Mouse (Mus musculus) intestine, embryonic 15.5 days (tissue): Measurements from ENCODE around the gene Ndc80. TPM values are rescaled to one million over a fixed set of nuclear protein-coding genes. Genes with fewer than 3 reads are reported as not detected.
A peak's percentile ranks its signal among the peaks of the same experiment; 100 is the strongest.
"Not testable (repeated sequence)": the region's sequence is repeated elsewhere in the genome, so short reads cannot be mapped to it uniquely, and the experiment has no call there.

Experiments
- ATAC-seq: fragments of 200-750 bp; cut with Nextera tagmentation; 2 replicates; pipeline ENCODE4 v1.8.0; 2017; ENCODE audit warnings: moderate TSS enrichment, moderate library complexity
- H3K27ac ChIP-seq: fragments of 300-500 bp; sonication (generic); 2 replicates; pipeline ENCODE4 v1.5.1; 2015; ENCODE audit warnings: mild to moderate bottlenecking, inconsistent platforms
- H3K27me3 ChIP-seq: fragments of 300-500 bp; sonication (generic); replicated peaks from 2 replicates; pipeline ENCODE4 v1.6.1; 2015; ENCODE audit warnings: inconsistent platforms
- H3K36me3 ChIP-seq: fragments of 300-500 bp; sonication (generic); 2 replicates; pipeline ENCODE4 v1.6.1; 2015; ENCODE audit warnings: inconsistent platforms
- H3K4me1 ChIP-seq: fragments of 300-500 bp; sonication (generic); replicated peaks from 2 replicates; pipeline ENCODE4 v1.6.1; 2015; ENCODE audit warnings: inconsistent platforms
- H3K4me2 ChIP-seq: fragments of 300-500 bp; sonication (generic); replicated peaks from 2 replicates; pipeline ENCODE4 v1.6.1; 2015; ENCODE audit warnings: mild to moderate bottlenecking, inconsistent platforms
- H3K4me3 ChIP-seq: fragments of 300-500 bp; sonication (generic); replicated peaks from 2 replicates; pipeline ENCODE4 v1.5.1; 2015; ENCODE audit warnings: inconsistent platforms
- H3K9ac ChIP-seq: fragments of 300-500 bp; sonication (generic); 2 replicates; pipeline ENCODE4 v1.6.1; 2015; ENCODE audit warnings: inconsistent platforms
- H3K9me3 ChIP-seq: fragments of 300-500 bp; sonication (generic); 2 replicates; pipeline ENCODE4 v1.6.1; 2016; ENCODE audit warnings: inconsistent platforms
- WGBS: fragments of 180-500 bp; shearing (Covaris S2); methylation state at CpG from one replicate; pipeline ENCODE4 v1.1.7; 2015; 5-methylcytosine and 5-hydroxymethylcytosine counted together
- polyA plus RNA-seq: library from polyadenylated mRNA; unstranded; fragments of >200 nt; fragmentation: Nextera tagmentation; extraction: Ambion mirVana; gene quantifications from 2 replicates; pipeline ENCODE4 v1.2.1, GENCODE M21; 2015

Gene Ndc80
- polyA plus RNA-seq, 1 experiment from 2014 or later = 40.5 TPM

GRCm38 (mm10) chr17:71475705-71476089, 51.0 kb downstream of the Ndc80 start:
- H3K4me2 ChIP-seq = peak overlapping the region; percentile 67
- under 1% methylated on average over 29 of the region's 31 CpGs for WGBS
- no peaks in the 10 kb centered on the region; the same call in 1 of the 2 replicates for H3K4me1 ChIP-seq
- peak overlapping the region; percentile 91 for H3K9ac ChIP-seq
- no peaks in the 10 kb centered on the region for H3K9me3 ChIP-seq
- no peaks in the 10 kb centered on the region for H3K27me3 ChIP-seq
- H3K36me3 ChIP-seq = no peaks in the 10 kb centered on the region
- peak overlapping the region; percentile 93 for H3K4me3 ChIP-seq
- no peak for ATAC-seq
- peak overlapping the region; percentile 99 for H3K27ac ChIP-seq

GRCm38 (mm10) chr17:71474762-71475704, 51.6 kb downstream of the Ndc80 start, which contains the start of gene Smchd1:
Gene Smchd1, minus strand, starts transcription at chr17:71475343.
- peak within 1 kb of the TSS; percentile 99 for H3K27ac ChIP-seq
- ATAC-seq = peak; percentile 97
- H3K9me3 ChIP-seq = no peaks in the 10 kb centered on the region
- H3K27me3 ChIP-seq = no peaks in the 10 kb centered on the region
- under 1% methylated on average over 96 of the region's 109 CpGs for WGBS
- H3K4me3 ChIP-seq = peak within 1 kb of the TSS; percentile 93
- no peaks in the 10 kb centered on the region; the same call in 1 of the 2 replicates for H3K4me1 ChIP-seq
- no peaks in the 10 kb centered on the region for H3K36me3 ChIP-seq
- peak within 1 kb of the TSS; percentile 67 for H3K4me2 ChIP-seq
- peak within 1 kb of the TSS; percentile 91 for H3K9ac ChIP-seq

DNA sequence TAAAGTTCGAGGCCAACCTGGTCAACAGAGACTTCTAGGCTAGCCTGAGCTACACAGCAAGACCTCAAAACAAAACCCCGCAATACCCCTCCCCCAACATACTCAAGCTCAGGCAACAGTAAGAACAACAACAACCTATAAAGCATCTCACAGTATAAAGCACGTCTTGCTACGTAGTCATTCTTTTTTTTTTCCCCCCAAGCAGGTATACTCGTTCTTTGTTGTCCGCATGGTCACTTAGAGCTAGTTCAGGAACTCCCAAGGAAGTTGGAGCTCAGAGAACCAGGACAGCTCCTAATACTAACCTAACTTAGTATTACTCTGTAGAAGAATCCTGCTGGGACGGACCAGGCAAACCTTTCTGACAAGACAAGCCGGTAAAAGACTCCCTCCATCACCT, 52.5 kb downstream of the Ndc80 start:
- H3K9ac ChIP-seq = peak overlapping the region; percentile 91
- no peak for ATAC-seq
- peak overlapping the region; percentile 93 for H3K4me3 ChIP-seq
- no peaks in the 10 kb centered on the region for H3K9me3 ChIP-seq
- H3K4me2 ChIP-seq = peak overlapping the region; percentile 67
- H3K27me3 ChIP-seq = no peaks in the 10 kb centered on the region
- WGBS = 14% methylated on average over 8 of the region's 8 CpGs
- no peak overlapping the region; the same call in 1 of the 2 replicates for H3K27ac ChIP-seq
- no peaks in the 10 kb centered on the region for H3K36me3 ChIP-seq
- H3K4me1 ChIP-seq = no peaks in the 10 kb centered on the region; the same call in 1 of the 2 replicates

GRCm38 (mm10) chr17:71471261-71471660, 55.4 kb downstream of the Ndc80 start:
- Histone ChIP-seq H3K36me3 (no peaks in the 10 kb centered on the region), H3K4me1 (no peaks in the 10 kb centered on the region; the same call in 1 of the 2 replicates), H3K27me3 (no peaks in the 10 kb centered on the region), H3K9ac (no peak overlapping the region), H3K9me3 (no peaks in the 10 kb centered on the region), H3K4me2 (no peak overlapping the region), H3K4me3 (no peak overlapping the region), H3K27ac (no peak overlapping the region)
- 51% methylated on average over 2 of the region's 2 CpGs for WGBS
- ATAC-seq = no peak

DNA sequence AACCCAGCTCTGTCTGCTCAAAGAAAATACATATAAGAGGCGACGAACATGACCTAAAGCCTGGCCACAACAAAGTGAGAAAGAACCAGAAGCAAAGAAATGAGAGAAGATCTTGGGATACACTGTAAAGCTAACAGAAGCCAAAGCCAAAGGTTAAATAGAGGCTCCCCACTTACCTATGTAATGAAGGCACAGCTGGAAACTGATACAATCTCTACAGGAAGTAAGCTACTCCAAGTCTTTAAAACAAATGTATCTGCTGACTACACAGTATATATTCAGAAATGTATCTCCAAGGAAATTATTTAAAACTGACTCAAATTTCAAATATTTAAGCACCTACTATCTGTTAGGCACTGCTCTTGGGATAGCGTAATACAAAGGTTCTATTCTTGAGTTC, 66.3 kb downstream of the Ndc80 start:
- H3K9me3 ChIP-seq = no peaks in the 10 kb centered on the region
- no peak for ATAC-seq
- H3K4me3 ChIP-seq = no peak overlapping the region
- H3K4me1 ChIP-seq = no peaks in the 10 kb centered on the region
- peaks cover 7% of the 10 kb centered on the region; the same call in 1 of the 2 replicates for H3K36me3 ChIP-seq
- WGBS = 89% methylated on average over 3 of the region's 3 CpGs
- no peak overlapping the region for H3K9ac ChIP-seq
- H3K27ac ChIP-seq = no peak overlapping the region
- H3K4me2 ChIP-seq = no peak overlapping the region
- H3K27me3 ChIP-seq = no peaks in the 10 kb centered on the region

DNA sequence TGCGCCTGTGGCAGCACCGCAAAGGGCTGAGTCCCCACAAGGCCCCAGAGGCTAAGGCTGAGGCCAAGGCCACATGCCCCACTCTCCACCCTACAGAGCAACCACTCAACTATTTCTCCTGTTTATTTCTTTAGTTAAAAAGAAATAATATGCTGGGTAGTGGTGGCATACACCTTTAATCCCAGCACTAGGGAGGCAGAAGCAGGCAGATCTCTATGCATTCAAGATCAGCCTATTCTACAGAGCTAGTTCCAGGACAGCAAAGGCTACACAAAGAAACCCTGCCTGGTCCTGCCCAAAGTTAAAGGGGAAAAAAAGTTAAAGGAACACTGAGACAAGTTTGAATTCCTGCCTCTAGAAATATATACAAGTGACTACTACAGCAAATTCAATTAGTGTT, 66.8 kb downstream of the Ndc80 start, which contains the start of gene Gm4707:
Gene Gm4707 (minus strand): TSS at position 101 of the 400 bp plus-strand sequence.
- no peak for ATAC-seq
- Histone ChIP-seq H3K4me2 (no peak within 1 kb of the TSS), H3K4me1 (no peaks in the 10 kb centered on the region), H3K9ac (no peak within 1 kb of the TSS), H3K4me3 (no peak within 1 kb of the TSS), H3K27me3 (no peaks in the 10 kb centered on the region), H3K9me3 (no peaks in the 10 kb centered on the region), H3K27ac (no peak within 1 kb of the TSS), H3K36me3 (peaks cover 7% of the 10 kb centered on the region; the same call in 1 of the 2 replicates)
- WGBS = 97% methylated on average over 2 of the region's 2 CpGs

- H3K9ac ChIP-seq, H3K4me1 ChIP-seq, ATAC-seq, H3K9me3 ChIP-seq, H3K27ac ChIP-seq, H3K4me3 ChIP-seq, H3K27me3 ChIP-seq, H3K36me3 ChIP-seq, H3K4me2 ChIP-seq: not testable (repeated sequence)
- 89% methylated on average over 6 of the region's 6 CpGs for WGBS
Measured at GRCm38 (mm10) chr17:71457361-71457760, 69.3 kb downstream of the Ndc80 start.

Other genes with a start within 250 kb of the Ndc80 start
- gene Emilin2, start 214.9 kb downstream of the Ndc80 start, polyA plus RNA-seq = 2.6 and 2.7 TPM in 2 replicates
- gene Gm4707, start 66.9 kb downstream of the Ndc80 start, polyA plus RNA-seq = 1.2 and 3.8 TPM in 2 replicates
- 49.3 and 51.5 TPM in 2 replicates for gene Smchd1, start 51.5 kb downstream of the Ndc80 start, polyA plus RNA-seq
- gene Spdya, start 25.2 kb upstream of the Ndc80 start, polyA plus RNA-seq = 0.48 and 0.64 TPM in 2 replicates
- 72.5 and 76.9 TPM in 2 replicates for gene Wdr43, start 89.0 kb upstream of the Ndc80 start, polyA plus RNA-seq
- gene Togaram2, start 146.4 kb upstream of the Ndc80 start, polyA plus RNA-seq = 0.44 and 0.68 TPM in 2 replicates
- not detected in 2 replicates for gene Pcare, start 226.0 kb upstream of the Ndc80 start, polyA plus RNA-seq
- 3.4 and 3.9 TPM in 2 replicates for gene Clip4, start 241.6 kb upstream of the Ndc80 start, polyA plus RNA-seq